Mouse (Mus musculus) adrenal gland, adult 2 months (tissue): ENCODE measurements at regions not wholly inside any gene's neighbourhood (a gene's known extent, or its start where the extent isn't known, plus 50 kb on each side); places are given as distances from the start of the nearest gene placed in this dataset.

Source experiments
- DNase-seq: peaks from one replicate; pipeline ENCODE4 v3.0.0; 2021

DNA sequence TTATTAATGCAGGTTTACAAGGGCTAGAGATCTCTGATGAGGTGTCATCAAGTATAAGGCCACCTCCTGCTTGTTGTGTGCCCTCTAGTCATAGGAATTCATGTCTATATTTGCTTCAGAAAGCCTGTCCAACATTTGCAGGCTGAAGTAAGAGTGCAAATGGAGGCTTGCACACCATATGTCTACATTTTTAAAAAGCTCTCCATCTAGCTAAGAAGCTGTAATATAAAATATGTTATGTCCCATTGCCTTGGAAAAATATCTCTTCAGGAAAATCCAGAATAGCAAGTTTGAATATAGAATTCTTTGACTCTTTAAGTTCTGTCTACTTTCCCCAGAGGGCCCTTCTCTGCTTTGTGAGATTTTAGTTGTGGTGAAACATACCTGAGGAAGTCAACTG, 134.6 kb downstream of the Cd24a start:
- no peak for DNase-seq

DNA sequence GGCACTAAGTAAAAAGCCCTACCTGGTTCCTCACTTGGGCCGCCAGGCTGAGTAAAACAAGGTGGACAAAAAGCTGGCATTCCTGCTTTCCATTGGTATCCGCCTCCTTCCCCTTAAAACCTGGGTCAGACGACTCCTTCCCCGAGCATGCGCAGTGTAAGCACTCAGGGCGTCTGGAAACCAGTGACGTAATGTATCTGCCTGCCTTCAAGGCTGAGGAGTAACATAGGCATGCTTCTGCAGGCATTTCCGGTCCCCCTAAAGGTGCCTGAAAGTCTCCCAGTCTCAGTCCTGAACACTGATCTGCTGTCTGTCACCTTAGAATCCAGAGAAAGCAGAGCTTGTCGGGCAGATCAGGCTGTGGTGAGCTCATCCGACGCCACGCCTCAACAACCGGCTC, 140.7 kb downstream of the Cd24a start:
- no peak for DNase-seq

DNA sequence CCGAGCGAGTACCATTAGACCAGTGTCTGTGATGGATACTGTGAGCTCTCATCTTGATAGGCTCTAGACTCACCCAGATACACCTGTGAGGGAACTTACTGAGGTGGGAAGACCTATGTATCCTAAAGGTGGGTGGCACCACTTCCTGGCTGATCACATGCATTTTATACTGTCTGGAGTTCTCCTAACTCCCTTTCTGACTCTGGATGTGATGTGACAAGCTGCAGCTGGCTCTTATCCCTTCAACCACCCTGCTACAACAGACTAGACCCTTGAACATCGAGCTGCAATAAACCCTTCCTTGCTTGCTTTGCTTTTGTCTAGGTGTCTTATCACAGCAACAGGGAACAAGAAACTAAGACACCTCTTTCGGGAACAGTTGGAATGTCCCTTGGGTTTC, 143.3 kb downstream of the Cd24a start:
- DNase-seq, result no peak

DNA sequence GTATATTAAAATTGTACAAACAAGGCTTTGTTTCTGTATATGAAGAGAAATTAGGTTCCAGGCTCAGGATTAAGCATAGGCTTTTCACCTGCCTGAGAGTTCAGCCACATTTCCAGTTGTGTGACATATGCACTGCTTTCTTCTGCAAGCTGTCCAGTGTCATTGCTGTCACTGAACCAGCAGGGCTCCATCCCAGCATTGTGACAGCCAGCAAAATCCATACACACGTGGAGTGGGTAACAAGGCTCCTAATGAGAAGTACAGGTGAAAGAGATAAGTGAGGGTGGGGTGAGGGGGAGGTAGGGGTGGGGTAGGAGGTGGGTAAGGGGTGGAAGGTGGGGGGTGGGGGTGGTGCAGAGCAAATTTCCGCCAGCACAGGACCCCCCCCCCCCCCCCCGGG, 144.1 kb downstream of the Cd24a start:
- DNase-seq, result no peak

DNA sequence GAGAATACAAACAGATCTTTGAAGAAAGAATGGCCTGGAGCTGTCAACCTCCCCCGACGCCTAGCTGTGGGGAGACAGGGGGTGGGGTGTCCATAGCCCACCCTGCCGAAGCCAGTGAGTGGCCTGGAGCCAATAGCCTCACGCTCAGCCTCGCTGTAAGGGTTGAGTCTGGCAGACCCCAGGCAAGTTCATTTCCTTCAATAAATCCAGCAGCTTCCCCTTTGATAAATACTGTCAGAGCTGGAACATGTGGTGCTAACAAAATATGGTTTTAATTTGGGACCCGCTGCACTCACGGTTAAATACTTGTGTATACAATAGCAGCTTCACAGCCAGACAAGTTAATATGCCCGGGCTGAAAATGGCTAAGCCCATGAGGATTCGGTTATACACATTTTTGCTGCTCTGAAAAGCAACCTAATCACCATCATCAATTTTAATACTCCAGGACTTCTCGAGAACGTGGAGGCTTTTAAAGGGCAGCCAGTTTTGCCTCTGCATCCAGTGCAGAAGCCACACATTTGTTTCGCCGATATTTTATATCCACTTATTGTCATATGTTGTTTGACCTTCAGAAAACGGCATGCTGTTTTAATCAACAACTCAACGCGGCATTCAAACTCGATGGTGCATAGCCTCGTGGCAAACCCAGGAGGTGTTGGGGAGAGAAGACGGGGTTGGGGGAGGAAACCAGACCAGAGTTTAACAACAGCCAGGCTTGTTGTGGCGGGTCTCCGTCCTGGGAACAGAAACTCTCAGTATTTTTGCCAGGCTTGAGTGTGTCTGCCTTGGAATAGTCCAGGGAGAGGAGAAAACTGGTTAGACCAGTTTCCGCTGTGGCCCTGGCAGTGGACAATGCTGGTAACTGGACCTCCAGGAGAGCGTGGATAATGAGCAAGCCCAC, 144.9 kb downstream of the Cd24a start:
- DNase-seq, result peak; percentile 30

DNA sequence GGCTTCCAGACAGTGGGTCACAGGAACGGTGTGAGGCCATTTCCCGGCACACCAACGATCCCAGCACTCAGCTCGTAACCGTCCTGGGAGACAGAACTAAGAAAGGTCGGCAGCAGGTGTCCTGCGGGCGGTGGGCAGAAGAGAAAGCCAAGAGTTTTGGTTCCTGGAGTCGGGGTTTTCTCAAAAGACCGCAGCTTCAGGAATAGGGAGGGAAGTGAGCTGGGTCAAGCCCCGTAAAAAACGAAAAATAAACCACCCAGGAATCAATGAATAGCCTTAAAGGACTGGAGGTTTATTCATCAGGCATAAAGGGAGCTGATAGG, 145.5 kb downstream of the Cd24a start:
- no peak for DNase-seq

DNA sequence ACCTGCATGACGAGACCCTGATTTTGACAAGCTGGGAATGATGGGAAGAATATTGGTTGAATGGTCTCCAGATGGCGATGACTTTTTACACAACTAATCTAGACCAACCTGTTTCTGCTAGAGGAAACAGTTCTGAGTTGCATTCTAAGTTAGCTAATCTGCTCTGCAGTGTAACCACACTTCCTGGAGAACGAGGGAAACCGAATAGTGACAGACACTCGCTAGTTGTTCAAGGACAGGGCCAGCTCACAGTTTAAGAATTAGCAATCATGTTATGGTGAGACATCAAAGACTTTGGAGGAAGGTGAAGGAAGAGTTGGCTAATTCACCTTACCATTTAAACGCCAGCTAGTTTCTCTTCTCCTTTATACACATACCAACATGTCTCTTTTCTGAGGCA, 149.7 kb downstream of the Cd24a start:
- no peak for DNase-seq

DNA sequence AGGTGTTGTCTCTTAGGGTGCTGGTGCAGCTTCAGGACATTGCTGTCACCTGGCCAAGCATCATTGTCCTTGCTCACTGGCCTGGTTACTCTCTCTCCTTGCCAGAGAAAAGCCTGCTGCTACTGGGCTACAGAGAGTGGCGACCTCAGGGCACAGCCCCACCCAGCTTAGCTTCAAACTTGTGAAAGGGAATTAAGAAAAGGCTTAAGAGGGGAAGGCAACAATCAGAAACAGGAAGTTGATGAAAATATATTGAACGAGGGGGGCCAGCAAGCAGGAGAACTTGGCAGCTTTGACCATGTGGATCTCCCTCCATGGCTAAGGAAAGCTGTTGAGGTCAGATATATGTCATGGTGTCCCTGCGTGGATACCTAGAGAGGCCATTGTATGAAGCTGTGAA, 151.1 kb downstream of the Cd24a start:
- no peak for DNase-seq

DNA sequence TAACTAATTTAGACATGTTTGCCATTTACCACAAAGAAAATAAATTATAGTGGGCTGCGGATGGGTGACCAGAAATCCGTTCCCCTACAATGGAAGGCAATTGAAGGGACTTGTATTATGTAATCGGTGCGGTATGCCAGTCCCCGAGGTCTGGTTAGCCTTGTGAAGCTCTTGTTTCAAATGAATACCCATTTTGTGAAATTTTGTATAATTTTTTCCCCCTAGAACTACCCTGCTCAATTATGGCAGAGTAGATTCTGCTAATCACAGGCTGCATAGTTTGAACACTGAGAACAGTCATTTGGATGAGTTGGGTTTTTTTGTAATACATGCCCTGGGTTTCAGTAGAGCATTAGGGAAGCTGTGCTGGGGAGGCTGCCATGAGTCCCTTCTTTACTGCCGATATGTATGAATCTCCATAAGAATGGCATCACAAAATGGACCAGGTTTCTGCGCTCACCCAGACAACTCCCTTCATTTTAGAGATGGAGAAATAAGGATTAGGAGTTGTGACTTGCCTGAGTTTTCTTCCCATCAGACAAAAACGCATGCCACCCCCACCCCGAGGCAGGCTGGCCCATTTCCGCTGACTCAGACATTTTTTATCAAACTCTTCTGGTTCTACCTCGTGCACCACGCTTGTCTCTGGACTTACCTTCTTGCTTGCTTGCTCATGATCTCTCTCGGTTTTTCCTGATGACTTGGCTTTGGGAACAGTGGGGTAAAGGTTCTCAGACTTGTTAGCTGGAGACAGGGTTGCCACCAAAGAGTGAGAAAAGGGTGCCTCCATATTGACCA, 155.7 kb downstream of the Cd24a start:
- DNase-seq, result no peak

DNA sequence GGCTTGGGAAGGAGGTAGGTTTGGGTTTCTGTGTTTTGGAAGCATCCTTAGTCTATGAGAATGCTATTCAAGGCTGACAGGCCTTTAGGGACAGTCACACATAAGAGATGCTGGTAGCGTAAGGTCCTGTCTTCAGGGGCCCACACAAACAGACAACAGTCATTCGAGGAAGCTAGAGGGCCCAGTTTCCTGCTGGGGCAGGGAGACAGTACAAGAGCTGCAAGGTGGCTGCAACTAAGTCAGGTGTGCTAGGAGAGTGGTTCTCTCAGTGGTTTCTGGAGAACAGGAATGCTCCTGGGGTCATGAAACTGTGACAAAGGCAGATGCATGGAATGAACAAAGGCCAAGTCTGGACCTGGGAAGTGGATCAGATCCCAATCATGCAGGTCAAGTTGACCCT, 161.1 kb downstream of the Cd24a start:
- no peak for DNase-seq

DNA sequence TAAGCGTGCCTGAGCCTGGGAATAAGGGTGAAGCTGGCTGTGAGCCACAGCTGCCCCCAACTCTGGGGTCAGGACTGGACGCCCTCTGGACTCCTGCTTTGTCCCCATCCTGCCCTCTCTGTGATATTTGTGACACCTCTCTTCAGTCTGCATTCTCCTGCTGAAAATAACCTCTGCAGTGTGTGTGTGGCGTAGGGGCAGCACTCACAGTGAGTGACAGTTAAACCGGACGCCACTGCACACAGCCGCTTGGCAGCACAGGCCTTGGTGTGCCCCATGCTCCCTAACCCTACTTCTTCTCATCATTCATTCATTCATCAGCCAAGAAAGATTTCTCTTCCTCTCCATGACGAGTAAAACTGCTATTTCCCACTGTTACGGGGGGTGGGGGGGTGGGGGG, 161.6 kb downstream of the Cd24a start:
- no peak for DNase-seq

DNA sequence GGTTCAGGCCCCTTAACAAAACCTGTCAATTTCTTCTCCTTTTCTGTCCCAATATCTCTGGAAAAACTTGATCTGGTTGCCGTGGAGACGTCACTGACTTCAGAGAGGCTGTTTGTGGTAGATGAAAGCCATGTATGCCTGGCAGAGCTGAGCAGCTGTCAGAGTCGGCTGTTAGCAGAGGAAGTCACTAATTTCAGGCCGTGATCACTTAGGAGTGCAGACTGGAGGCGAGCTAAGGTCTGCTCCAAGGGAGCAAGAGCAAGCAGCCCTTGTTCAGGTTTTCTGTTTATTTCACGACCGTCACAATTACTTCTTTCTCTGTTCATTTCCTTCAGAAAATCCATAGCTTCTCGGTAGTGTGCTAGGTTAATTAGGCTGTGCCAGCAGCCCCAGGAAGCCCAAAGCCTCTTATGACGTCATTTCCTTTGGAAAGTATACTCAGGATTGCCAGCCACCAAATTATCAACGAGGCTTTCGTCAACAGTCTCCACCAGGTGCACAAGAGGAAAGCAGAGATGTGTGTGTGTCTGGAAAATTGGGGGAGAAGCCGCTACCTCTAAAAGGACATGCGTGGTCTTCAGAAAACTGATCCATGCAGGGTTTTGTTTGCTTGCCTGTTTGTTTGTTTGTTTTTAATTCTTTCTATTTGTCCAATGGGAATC, 161.2 kb downstream of the Qrsl1 start:
- peak; percentile 17 for DNase-seq

DNA sequence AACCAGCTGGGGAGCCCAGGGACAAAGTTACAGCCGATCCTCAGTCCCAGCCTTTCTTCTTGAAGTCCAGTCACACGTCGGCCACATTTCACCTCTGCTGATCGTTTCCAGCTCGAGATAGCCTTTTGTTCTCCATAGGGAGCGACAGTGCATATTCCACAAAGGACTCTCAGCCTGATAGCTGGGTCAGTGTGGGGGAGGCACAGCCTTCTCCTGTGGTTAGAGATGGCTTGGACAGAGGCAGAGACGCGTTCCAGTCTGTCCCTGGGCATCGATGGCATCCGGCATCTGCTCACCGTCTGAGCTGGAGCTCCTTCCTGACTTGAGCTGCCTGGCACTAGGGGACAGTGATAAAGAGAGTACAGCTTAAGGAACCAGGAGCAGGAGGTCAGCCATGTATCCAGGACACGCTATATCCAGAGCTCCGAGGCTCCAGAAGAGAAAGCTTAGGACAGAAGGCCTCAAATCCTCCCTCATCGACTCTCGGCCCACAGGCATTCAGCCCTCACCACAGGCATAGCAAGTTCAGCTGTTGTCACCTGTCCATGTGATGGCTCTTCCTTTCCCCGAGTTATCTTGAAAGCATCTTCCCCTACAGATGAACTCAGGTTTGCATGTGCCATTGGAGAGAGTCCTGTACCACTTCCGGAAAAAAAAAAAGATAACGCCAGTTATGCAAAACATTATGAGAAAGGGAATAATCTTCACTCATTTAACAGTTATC, 160.0 kb downstream of the Qrsl1 start:
- DNase-seq, result no peak

DNA sequence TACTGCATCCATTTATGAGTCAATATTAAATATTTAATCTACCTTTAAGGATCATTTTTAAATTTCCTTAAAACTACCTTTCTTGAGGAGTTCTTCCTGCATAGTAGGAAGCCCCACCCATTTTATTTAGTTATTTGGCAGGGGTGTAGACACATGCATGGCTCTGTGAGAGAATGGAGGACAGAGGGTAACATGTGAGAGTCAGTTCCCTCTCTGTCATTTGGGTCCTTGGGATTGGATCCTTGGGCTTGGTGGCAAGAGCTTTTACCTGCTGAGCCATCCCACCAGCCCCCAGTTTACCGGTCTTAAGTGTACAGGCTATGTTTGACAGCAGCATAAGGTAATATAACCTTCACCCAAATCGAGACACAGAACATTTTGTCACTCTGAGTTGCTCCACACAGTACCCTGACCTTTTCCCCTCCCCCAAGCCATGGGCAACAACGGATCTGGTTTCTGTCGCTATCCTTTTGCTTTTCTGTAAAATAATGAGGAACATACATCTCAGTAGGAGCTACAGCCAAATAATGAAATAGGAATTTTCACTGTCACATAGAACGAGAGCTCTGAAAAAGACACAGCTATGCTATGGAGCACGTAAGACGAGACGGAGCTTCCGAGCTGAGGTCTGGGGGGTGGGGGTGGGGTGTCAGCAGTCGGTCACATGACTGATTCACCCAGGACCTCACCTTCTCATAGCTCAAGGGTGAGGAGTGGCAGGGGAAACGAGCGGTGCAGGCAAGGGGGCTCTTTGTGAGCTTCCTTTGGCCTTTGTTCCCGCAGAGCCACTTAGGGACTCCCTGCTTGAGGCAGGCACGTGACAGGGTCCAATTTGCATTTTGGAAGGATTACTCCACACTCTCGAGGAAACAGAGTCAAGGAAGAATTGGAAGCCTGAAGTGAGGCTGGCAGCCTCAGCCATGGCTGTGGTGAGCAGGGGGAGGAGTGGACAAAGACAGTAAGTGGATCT, 159.2 kb downstream of the Qrsl1 start:
- DNase-seq, result peak; percentile 19

DNA sequence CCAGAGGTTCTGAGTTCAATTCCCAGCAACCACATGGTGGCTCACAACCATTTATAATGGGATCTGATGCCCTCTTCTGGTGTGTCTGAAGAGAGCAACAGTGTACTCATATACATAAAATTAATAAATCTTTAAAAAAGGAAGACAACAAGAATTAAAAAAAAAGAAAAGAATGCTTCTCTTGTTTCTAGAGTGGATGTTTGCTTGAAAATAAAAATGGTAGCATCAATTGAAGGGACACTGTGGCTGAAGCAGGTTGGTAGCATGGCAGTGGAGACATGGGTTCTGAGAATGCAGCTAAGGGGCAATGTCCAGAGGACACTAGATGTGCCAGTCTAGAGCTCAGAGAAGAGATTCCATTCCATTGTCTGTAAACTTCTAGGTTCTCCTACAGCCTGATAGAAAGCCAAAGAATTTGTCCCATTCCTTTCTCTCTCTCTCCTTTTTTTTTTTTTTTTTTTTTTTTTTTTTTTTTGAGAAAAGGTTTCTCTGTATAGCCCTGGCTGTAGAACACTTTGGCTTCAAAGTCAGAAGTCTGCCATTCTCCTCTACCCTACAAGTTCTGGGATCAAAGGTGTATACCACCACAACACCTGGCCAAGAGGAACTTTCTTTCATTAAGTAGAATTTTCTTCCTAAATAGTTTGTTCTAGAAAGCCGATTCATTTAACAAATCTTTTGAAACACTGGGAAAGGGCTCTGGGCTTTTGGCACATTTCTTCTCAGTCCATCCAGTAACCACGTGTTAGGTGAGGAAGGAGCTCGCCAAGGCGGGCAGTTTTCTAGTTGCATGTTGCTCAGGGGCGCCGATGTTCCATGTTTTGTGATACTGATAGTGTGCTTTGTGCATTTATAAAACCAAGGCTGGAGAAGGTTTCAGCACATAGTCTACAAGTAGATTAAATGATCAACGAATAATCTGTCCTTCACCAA, 158.1 kb downstream of the Qrsl1 start:
- no peak for DNase-seq

DNA sequence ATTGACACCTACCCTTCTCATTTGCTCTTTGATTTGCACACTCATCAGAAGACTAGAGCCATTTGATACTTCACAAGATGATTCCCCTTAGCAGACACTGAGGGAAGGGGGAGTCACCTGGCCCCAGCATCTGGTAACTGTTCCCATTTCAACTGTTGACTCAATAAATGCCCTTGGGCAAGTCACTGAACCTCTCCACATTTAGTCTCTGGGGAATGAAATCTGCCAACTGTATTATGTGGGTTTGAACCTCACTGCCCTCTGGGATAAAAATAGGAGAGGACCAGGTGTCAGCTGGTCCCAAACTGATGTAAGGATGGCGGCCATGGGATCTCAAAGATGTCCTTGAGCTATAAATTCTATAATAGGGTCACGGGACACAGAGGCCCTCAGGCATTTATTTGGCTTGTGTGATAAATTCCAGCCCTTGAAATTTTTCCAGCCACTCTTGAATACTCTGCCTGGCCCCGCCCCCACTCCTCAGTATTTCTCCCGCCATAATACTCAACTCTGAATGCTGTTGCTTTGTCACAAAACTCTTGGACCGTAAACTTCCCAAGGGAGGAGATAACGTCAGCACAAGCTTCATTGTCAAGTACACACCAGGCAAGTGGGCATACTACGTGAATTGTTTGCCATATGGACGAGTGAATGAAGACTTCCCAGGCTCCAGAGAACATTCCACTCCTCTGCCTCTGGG, 155.5 kb downstream of the Qrsl1 start:
- no peak for DNase-seq

DNA sequence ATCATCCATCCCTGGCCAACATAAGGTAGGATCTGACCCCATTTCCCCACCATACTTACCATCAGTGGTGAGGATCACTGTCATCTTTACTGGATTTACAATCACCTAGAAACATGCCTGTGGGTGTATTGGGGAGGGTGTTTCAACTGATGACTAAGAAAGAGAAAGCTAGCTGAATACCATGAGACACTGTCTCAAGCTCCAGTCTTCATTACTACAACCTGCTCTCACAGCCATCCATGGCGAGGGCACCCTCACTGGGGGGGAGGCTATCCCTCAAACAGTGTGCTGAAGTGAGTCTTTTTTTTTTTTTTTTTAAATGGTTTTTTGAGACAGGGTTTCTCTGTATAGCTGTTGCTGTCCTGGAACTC, 154.9 kb downstream of the Qrsl1 start:
- DNase-seq, result no peak

DNA sequence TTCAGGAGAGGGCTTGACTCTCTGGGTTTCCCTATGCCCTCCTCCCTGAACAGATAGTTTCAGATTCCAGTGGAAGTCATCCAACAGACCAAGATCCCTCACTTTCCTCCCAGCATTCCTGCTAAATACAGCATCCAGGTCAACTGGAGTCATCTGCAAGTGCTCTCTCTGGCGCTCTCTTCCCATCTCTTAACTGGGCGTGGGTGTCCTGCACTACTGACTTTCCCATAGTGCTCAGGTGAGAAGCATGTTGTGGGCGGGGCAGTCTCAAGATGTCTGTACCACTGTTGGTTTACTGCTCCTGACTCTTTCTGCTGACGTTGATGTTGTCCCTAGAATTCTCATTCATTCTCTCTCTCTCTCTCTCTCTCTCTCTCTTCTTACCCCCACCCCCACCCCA, 154.0 kb downstream of the Qrsl1 start:
- DNase-seq, result no peak

DNA sequence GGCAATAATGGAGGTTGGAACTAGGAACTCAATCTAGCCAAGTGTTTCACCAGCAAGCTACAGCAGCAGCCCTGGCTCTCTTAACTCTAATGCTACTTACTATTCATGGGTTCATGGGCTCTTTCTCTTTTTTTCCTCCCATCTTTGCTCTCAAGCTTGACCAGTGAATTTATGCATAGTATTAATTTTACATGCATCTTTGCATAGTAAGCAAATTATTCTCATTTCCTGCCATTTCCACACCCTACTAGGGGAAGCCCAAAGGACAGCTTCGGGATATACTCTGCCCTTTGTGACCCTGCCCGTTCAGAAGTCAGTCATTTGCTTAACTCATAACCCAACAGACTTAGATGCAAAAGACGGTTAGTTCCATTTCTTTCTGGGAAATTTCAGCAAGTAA, 153.2 kb downstream of the Qrsl1 start:
- DNase-seq, result no peak
